Mouse (Mus musculus) brain, embryonic 14.5 days (tissue): ENCODE measurements around the gene Glt6d1. TPM values are rescaled to one million over a fixed set of nuclear protein-coding genes. Genes with fewer than 3 reads are reported as not detected.
A peak's percentile ranks its signal among the peaks of the same experiment; 100 is the strongest.
"Not testable (repeated sequence)": the region's sequence is repeated elsewhere in the genome, so short reads cannot be mapped to it uniquely, and the experiment has no call there.

Experiments
- DNase-seq: peaks from one replicate; pipeline ENCODE4 v3.0.0-alpha.2; 2011; ENCODE audit warnings: low read depth
- CTCF ChIP-seq: fragments of 200-500 bp; IDR thresholded peaks from 2 replicates; pipeline ENCODE4 v1.5.1; 2012; ENCODE audit warnings: inconsistent platforms, mild to moderate bottlenecking, moderate library complexity, borderline replicate concordance; ENCODE audit not compliant: insufficient read depth, insufficient read length; ENCODE audit errors: extremely low read depth
- POLR2A ChIP-seq: fragments of 200-500 bp; IDR thresholded peaks from 2 replicates; pipeline ENCODE4 v1.6.1; 2012; ENCODE audit warnings: mild to moderate bottlenecking, inconsistent platforms, borderline replicate concordance; ENCODE audit not compliant: poor library complexity, insufficient read depth, insufficient read length, severe bottlenecking; ENCODE audit errors: extremely low read depth
- polyA plus RNA-seq: library from polyadenylated mRNA; depleted of rRNA; stranded (reverse); fragments of >200 nt; gene quantifications from 2 replicates; pipeline ENCODE4 v1.2.3, GENCODE M21; 2012; rRNA removed

Glt6d1 gene
- polyA plus RNA-seq, result not detected in 2 replicates

GRCm38 (mm10) chr2:25815748-25816147 is at the start of gene Glt6d1:
Gene Glt6d1 (minus strand): TSS chr2:25815848.
- not testable (repeated sequence) for DNase-seq

- DNase-seq, result peak; percentile 86
- TF ChIP-seq POLR2A (no peak), CTCF (peak; percentile 25; the same call in 1 of the 2 replicates)
Measured at GRCm38 (mm10) chr2:25865412-25865811, 49.8 kb upstream of the Glt6d1 start.

- TF ChIP-seq CTCF (no peak), POLR2A (no peak)
- peak; percentile 18 for DNase-seq
Measured at GRCm38 (mm10) chr2:25864230-25864629, 48.6 kb upstream of the Glt6d1 start.

GRCm38 (mm10) chr2:25863337-25864131 is 47.9 kb upstream of the Glt6d1 start, which contains the start of gene Kcnt1:
Gene Kcnt1 (plus strand): TSS chr2:25863734.
- DNase-seq, result peak; percentile 78
- TF ChIP-seq CTCF, result no peak
- TF ChIP-seq POLR2A, result no peak

GRCm38 (mm10) chr2:25862696-25863270 is 47.1 kb upstream of the Glt6d1 start:
- TF ChIP-seq POLR2A (no peak), CTCF (no peak)
- peak; percentile 20 for DNase-seq

- no peak for TF ChIP-seq POLR2A
- TF ChIP-seq CTCF, result no peak
- DNase-seq, result peak; percentile 2
Measured at GRCm38 (mm10) chr2:25862038-25862437, 46.4 kb upstream of the Glt6d1 start.

GRCm38 (mm10) chr2:25859891-25860290 is 44.2 kb upstream of the Glt6d1 start:
- DNase-seq, result no peak
- TF ChIP-seq POLR2A, result no peak
- TF ChIP-seq CTCF, result no peak

- DNase-seq, result no peak
- TF ChIP-seq POLR2A (no peak), CTCF (no peak)
Measured at GRCm38 (mm10) chr2:25853998-25854397, 38.4 kb upstream of the Glt6d1 start.

- DNase-seq, result peak; percentile 15
- TF ChIP-seq CTCF (no peak), POLR2A (no peak)
Measured at GRCm38 (mm10) chr2:25852626-25853025, 37.0 kb upstream of the Glt6d1 start.

GRCm38 (mm10) chr2:25850330-25850729 is 34.7 kb upstream of the Glt6d1 start:
- TF ChIP-seq CTCF (peak; percentile 76), POLR2A (no peak)

GRCm38 (mm10) chr2:25847226-25847625 is 31.6 kb upstream of the Glt6d1 start, which contains the start of gene Sohlh1:
Gene Sohlh1 (minus strand): TSS chr2:25847248.
- DNase-seq, result no peak
- no peak for TF ChIP-seq POLR2A
- no peak for TF ChIP-seq CTCF

More at GRCm38 (mm10) chr2:25850330-25850729, 34.7 kb upstream of the Glt6d1 start:
- DNase-seq, result peak; percentile 19

GRCm38 (mm10) chr2:25846516-25846915 is 30.9 kb upstream of the Glt6d1 start:
- TF ChIP-seq POLR2A (no peak), CTCF (no peak)
- DNase-seq, result no peak

- TF ChIP-seq CTCF (no peak), POLR2A (no peak)
- DNase-seq, result no peak
Measured at GRCm38 (mm10) chr2:25844097-25844496, 28.4 kb upstream of the Glt6d1 start.

GRCm38 (mm10) chr2:25842758-25843157 is 27.1 kb upstream of the Glt6d1 start:
- no peak for TF ChIP-seq POLR2A
- no peak for TF ChIP-seq CTCF
- peak; percentile 73 for DNase-seq

GRCm38 (mm10) chr2:25842161-25842560 is 26.5 kb upstream of the Glt6d1 start:
- DNase-seq, result no peak
- no peak for TF ChIP-seq CTCF
- no peak for TF ChIP-seq POLR2A
